Mouse (Mus musculus): Measurements from ENCODE around the gene Far1. TPM values are rescaled to one million over a fixed set of nuclear protein-coding genes. Genes with fewer than 3 reads are reported as not detected.
A peak's percentile ranks its signal among the peaks of the same experiment; 100 is the strongest.

The Far1 gene
- polyA plus RNA-seq, 1 experiment: 8.2 TPM

DNA sequence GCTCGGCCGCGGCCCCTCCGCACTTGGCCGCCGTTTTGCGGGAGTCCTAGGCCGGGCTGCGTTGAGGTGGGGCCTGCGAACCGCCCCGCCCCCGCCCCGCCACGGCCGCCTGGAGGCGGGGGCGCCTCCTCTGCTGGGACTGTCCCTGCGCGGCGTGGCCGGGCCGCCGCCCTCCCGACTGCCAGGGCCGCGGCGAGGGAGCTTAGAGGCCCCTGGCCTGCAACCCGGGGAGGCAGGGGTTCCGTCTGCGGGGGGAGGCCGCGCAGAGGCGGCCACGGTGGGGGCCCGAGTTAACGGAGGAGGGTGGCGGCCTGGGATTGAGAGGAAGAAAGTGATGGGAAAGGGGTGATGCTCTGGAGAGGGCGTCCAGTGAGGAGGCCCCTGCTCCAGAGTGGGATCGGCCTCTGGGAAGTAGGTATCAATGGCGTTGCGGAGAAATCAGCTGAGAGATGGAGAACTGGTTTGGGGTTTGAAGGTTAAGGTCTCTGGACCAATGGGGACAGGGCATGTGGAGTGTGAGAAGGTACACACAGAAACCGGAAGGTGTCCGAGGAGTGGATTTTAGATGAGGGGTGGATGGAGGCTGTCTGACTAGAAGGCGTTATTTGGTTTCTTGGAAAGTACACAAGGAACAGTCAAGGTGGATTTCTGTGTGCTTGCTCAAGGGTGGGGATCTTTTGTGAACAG is 472 bp downstream of the Far1 start:
- TF ChIP-seq MAX (IDR thresholded peaks at IDR 0.05; ENCODE audit: low read depth) (no peak), TCF12 (IDR thresholded peaks at IDR 0.05; ENCODE audit: insufficient read depth, poor library complexity, severe bottlenecking) (no peak), MYOD1 (IDR thresholded peaks at IDR 0.05; ENCODE audit: control insufficient read depth in 1 of 3, insufficient read length in 2 of 3, low read depth in 2 of 3) (no peak), POLR2AphosphoS2 (IDR thresholded peaks at IDR 0.05; ENCODE audit: insufficient read length, low read depth) (no peak), SRF (IDR thresholded peaks at IDR 0.05; ENCODE audit: control insufficient read depth, insufficient read length, low read depth) (no peak), USF1 (IDR thresholded peaks at IDR 0.05; ENCODE audit: low read depth) (no peak), POLR2A (IDR thresholded peaks at IDR 0.05; ENCODE audit: insufficient read length, low read depth) (no peak), E2F4 (IDR thresholded peaks at IDR 0.05; ENCODE audit: insufficient read depth) (no peak), REST (IDR thresholded peaks at IDR 0.05; ENCODE audit: insufficient read depth, insufficient read length) (no peak), TCF3 (IDR thresholded peaks at IDR 0.05; ENCODE audit: insufficient read length, low read depth) (no peak), MYOG (IDR thresholded peaks at IDR 0.05; ENCODE audit: control insufficient read depth in 1 of 3, insufficient read depth in 1 of 3, insufficient read length in 2 of 3, low read depth in 2 of 3) (no peak), CEBPB (IDR thresholded peaks at IDR 0.05; ENCODE audit: insufficient read depth, poor library complexity, severe bottlenecking) (no peak)
- no peaks in the 10 kb centered on the region for H3K27me3 ChIP-seq (ENCODE audit: control insufficient read depth, insufficient read depth, insufficient read length)
- peak overlapping the region; percentile 81 for H3K4me2 ChIP-seq (ENCODE audit: low read depth)
- H3K36me3 ChIP-seq (ENCODE audit: control insufficient read depth, insufficient read depth): no peaks in the 10 kb centered on the region
- H3K79me2 ChIP-seq (ENCODE audit: control insufficient read depth, insufficient read depth): peaks cover 50% of the 10 kb centered on the region
- peak overlapping the region; percentile 69 for H3K4me3 ChIP-seq
- peak overlapping the region; percentile 41 for H3ac ChIP-seq (ENCODE audit: control insufficient read depth, insufficient read length)

DNA sequence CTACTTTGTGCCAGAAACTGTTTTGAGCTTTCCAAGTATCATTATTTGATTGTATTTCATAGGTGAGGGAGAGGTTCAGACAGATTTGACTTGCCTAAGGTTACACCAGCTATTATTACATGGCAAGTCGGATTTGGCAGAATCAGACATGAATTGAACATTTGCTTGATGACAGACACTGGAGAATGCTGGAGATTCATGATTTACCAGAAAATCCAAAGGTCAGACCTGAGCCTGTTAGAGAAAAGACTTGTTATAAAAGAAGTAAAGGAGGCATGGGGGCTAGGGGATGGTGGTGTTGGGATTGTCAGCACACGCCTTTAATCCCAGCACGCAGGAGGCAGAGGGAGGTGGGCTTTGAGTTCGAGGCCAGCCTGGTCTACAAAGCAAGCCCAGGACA is 2.2 kb downstream of the Far1 start:
- no peak overlapping the region for H3K4me3 ChIP-seq
- H3ac ChIP-seq (ENCODE audit: control insufficient read depth, insufficient read length): no peak overlapping the region
- no peaks in the 10 kb centered on the region for H3K27me3 ChIP-seq (ENCODE audit: control insufficient read depth, insufficient read depth, insufficient read length)
- TF ChIP-seq POLR2A (IDR thresholded peaks at IDR 0.05; ENCODE audit: insufficient read length, low read depth) (no peak), SRF (IDR thresholded peaks at IDR 0.05; ENCODE audit: control insufficient read depth, insufficient read length, low read depth) (no peak), E2F4 (IDR thresholded peaks at IDR 0.05; ENCODE audit: insufficient read depth) (no peak), POLR2AphosphoS2 (IDR thresholded peaks at IDR 0.05; ENCODE audit: insufficient read length, low read depth) (no peak), MYOG (IDR thresholded peaks at IDR 0.05; ENCODE audit: control insufficient read depth in 1 of 3, insufficient read depth in 1 of 3, insufficient read length in 2 of 3, low read depth in 2 of 3) (no peak), MAX (IDR thresholded peaks at IDR 0.05; ENCODE audit: low read depth) (no peak), USF1 (IDR thresholded peaks at IDR 0.05; ENCODE audit: low read depth) (no peak), MYOD1 (IDR thresholded peaks at IDR 0.05; ENCODE audit: control insufficient read depth in 1 of 3, insufficient read length in 2 of 3, low read depth in 2 of 3) (no peak), TCF12 (IDR thresholded peaks at IDR 0.05; ENCODE audit: insufficient read depth, poor library complexity, severe bottlenecking) (no peak), CEBPB (IDR thresholded peaks at IDR 0.05; ENCODE audit: insufficient read depth, poor library complexity, severe bottlenecking) (no peak), TCF3 (IDR thresholded peaks at IDR 0.05; ENCODE audit: insufficient read length, low read depth) (no peak), REST (IDR thresholded peaks at IDR 0.05; ENCODE audit: insufficient read depth, insufficient read length) (no peak)
- peaks cover 67% of the 10 kb centered on the region for H3K79me2 ChIP-seq (ENCODE audit: control insufficient read depth, insufficient read depth)
- H3K36me3 ChIP-seq (ENCODE audit: control insufficient read depth, insufficient read depth): no peaks in the 10 kb centered on the region
- peak overlapping the region; percentile 81 for H3K4me2 ChIP-seq (ENCODE audit: low read depth)

DNA sequence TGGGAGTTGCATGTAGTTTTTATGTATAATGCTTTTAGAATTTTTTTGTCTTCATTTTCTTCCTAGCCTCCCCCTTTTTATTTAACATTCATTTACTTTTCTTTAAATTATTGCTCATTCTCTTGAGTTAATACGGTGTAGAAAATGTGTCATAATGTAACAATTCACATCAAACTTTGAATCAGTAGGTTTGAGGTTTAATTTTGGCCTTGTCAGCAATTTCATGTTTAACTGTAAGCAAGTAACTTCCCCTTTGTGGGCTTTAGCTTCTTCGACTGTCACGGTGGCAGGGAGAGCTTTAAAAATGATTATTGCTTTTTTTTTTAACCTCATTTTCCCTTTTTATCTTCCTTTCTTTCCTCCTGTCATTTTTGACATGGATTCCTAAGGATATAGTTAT is 4.8 kb downstream of the Far1 start:
- H3K4me2 ChIP-seq (ENCODE audit: low read depth): no peak overlapping the region
- no peak overlapping the region for H3ac ChIP-seq (ENCODE audit: control insufficient read depth, insufficient read length)
- H3K27me3 ChIP-seq (ENCODE audit: control insufficient read depth, insufficient read depth, insufficient read length): no peaks in the 10 kb centered on the region
- no peak overlapping the region for H3K4me3 ChIP-seq
- no peaks in the 10 kb centered on the region for H3K36me3 ChIP-seq (ENCODE audit: control insufficient read depth, insufficient read depth)
- H3K79me2 ChIP-seq (ENCODE audit: control insufficient read depth, insufficient read depth): peaks cover 92% of the 10 kb centered on the region
- TF ChIP-seq E2F4 (IDR thresholded peaks at IDR 0.05; ENCODE audit: insufficient read depth) (no peak), TCF3 (IDR thresholded peaks at IDR 0.05; ENCODE audit: insufficient read length, low read depth) (no peak), CEBPB (IDR thresholded peaks at IDR 0.05; ENCODE audit: insufficient read depth, poor library complexity, severe bottlenecking) (no peak), POLR2A (IDR thresholded peaks at IDR 0.05; ENCODE audit: insufficient read length, low read depth) (no peak), SRF (IDR thresholded peaks at IDR 0.05; ENCODE audit: control insufficient read depth, insufficient read length, low read depth) (no peak), MYOG (IDR thresholded peaks at IDR 0.05; ENCODE audit: control insufficient read depth in 1 of 3, insufficient read depth in 1 of 3, insufficient read length in 2 of 3, low read depth in 2 of 3) (no peak), POLR2AphosphoS2 (IDR thresholded peaks at IDR 0.05; ENCODE audit: insufficient read length, low read depth) (no peak), REST (IDR thresholded peaks at IDR 0.05; ENCODE audit: insufficient read depth, insufficient read length) (no peak), MYOD1 (IDR thresholded peaks at IDR 0.05; ENCODE audit: control insufficient read depth in 1 of 3, insufficient read length in 2 of 3, low read depth in 2 of 3) (no peak), MAX (IDR thresholded peaks at IDR 0.05; ENCODE audit: low read depth) (no peak), TCF12 (IDR thresholded peaks at IDR 0.05; ENCODE audit: insufficient read depth, poor library complexity, severe bottlenecking) (no peak), USF1 (IDR thresholded peaks at IDR 0.05; ENCODE audit: low read depth) (no peak)

DNA sequence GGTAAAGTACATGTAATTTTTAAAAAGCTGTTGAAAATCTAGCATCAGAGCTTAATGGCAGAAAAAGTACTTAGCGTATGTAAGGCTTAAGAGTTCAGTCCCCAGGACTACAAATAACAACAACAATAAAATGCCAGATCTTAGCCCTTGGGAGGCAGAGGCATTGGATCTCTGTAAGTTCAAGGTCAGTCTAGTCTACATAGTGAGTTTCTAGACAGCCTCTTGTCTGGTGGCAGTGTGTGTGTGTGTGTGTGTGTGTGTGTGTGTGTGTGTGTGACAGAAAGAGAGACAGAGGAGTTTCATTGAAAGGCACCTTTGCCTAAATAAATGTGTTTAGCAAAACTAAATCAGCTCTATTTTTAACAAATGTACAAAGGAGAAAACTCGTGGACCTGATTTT is 5.3 kb downstream of the Far1 start:
- TF ChIP-seq MYOD1 (IDR thresholded peaks at IDR 0.05; ENCODE audit: control insufficient read depth in 1 of 3, insufficient read length in 2 of 3, low read depth in 2 of 3): no peak
- TF ChIP-seq TCF3 (IDR thresholded peaks at IDR 0.05; ENCODE audit: insufficient read length, low read depth): no peak
- TF ChIP-seq MAX (IDR thresholded peaks at IDR 0.05; ENCODE audit: low read depth): no peak
- TF ChIP-seq SRF (IDR thresholded peaks at IDR 0.05; ENCODE audit: control insufficient read depth, insufficient read length, low read depth): no peak
- no peak for TF ChIP-seq TCF12 (IDR thresholded peaks at IDR 0.05; ENCODE audit: insufficient read depth, poor library complexity, severe bottlenecking)
- no peak for TF ChIP-seq MYOG (IDR thresholded peaks at IDR 0.05; ENCODE audit: control insufficient read depth in 1 of 3, insufficient read depth in 1 of 3, insufficient read length in 2 of 3, low read depth in 2 of 3)
- TF ChIP-seq CEBPB (IDR thresholded peaks at IDR 0.05; ENCODE audit: insufficient read depth, poor library complexity, severe bottlenecking): no peak
- no peak for TF ChIP-seq USF1 (IDR thresholded peaks at IDR 0.05; ENCODE audit: low read depth)
- no peak for TF ChIP-seq E2F4 (IDR thresholded peaks at IDR 0.05; ENCODE audit: insufficient read depth)
- no peak for TF ChIP-seq REST (IDR thresholded peaks at IDR 0.05; ENCODE audit: insufficient read depth, insufficient read length)
- TF ChIP-seq POLR2AphosphoS2 (IDR thresholded peaks at IDR 0.05; ENCODE audit: insufficient read length, low read depth): no peak
- no peak for TF ChIP-seq POLR2A (IDR thresholded peaks at IDR 0.05; ENCODE audit: insufficient read length, low read depth)

More for the DNA sequence above, 5.3 kb downstream of the Far1 start:
- Histone ChIP-seq H3K79me2 (ENCODE audit: control insufficient read depth, insufficient read depth) (peaks cover 98% of the 10 kb centered on the region), H3K27me3 (ENCODE audit: control insufficient read depth, insufficient read depth, insufficient read length) (no peaks in the 10 kb centered on the region), H3K4me2 (ENCODE audit: low read depth) (no peak overlapping the region), H3K36me3 (ENCODE audit: control insufficient read depth, insufficient read depth) (no peaks in the 10 kb centered on the region), H3K4me3 (no peak overlapping the region), H3ac (ENCODE audit: control insufficient read depth, insufficient read length) (no peak overlapping the region)
